Mouse (Mus musculus) hindbrain, embryonic 13.5 days (tissue): ENCODE results near the gene Hes6. TPM values are rescaled to one million over a fixed set of nuclear protein-coding genes. Genes with fewer than 3 reads are reported as not detected.
A peak's percentile ranks its signal among the peaks of the same experiment; 100 is the strongest.

Experiments
- ATAC-seq: fragments of 200-750 bp; cut with Nextera tagmentation; 2 replicates; pipeline ENCODE4 v1.8.0; 2017; ENCODE audit warnings: moderate TSS enrichment; ENCODE audit not compliant: low FRiP score
- H3K27ac ChIP-seq: fragments of 300-500 bp; sonication (generic); 2 replicates; pipeline ENCODE4 v1.5.1; 2015; ENCODE audit warnings: inconsistent platforms, mild to moderate bottlenecking, moderate library complexity
- H3K27me3 ChIP-seq: fragments of 300-500 bp; sonication (generic); 2 replicates; pipeline ENCODE4 v1.6.1; 2015; ENCODE audit warnings: mild to moderate bottlenecking, inconsistent platforms
- H3K36me3 ChIP-seq: fragments of 300-500 bp; sonication (generic); 2 replicates; pipeline ENCODE4 v1.6.1; 2015; ENCODE audit warnings: mild to moderate bottlenecking, inconsistent platforms
- H3K4me1 ChIP-seq: fragments of 300-500 bp; sonication (generic); replicated peaks from 2 replicates; pipeline ENCODE4 v1.6.1; 2015; ENCODE audit warnings: inconsistent platforms
- H3K4me2 ChIP-seq: fragments of 300-500 bp; sonication (generic); 2 replicates; pipeline ENCODE4 v1.6.1; 2015; ENCODE audit warnings: inconsistent platforms, mild to moderate bottlenecking, moderate library complexity
- H3K4me3 ChIP-seq: fragments of 300-500 bp; sonication (generic); 2 replicates; pipeline ENCODE4 v1.5.1; 2015; ENCODE audit warnings: mild to moderate bottlenecking, inconsistent platforms
- H3K9ac ChIP-seq: fragments of 300-500 bp; sonication (generic); 2 replicates; pipeline ENCODE4 v1.6.1; 2015; ENCODE audit warnings: mild to moderate bottlenecking, inconsistent platforms
- H3K9me3 ChIP-seq: fragments of 300-500 bp; sonication (generic); 2 replicates; pipeline ENCODE4 v1.6.1; 2016; ENCODE audit warnings: inconsistent platforms
- WGBS: fragments of 180-500 bp; shearing (Covaris S2); methylation state at CpG from one replicate; pipeline ENCODE4 v1.1.7; 2015; 5-methylcytosine and 5-hydroxymethylcytosine counted together
- polyA plus RNA-seq: library from polyadenylated mRNA; unstranded; fragments of >200 nt; fragmentation: Nextera tagmentation; extraction: Ambion mirVana; gene quantifications from 2 replicates; pipeline ENCODE4 v1.2.1, GENCODE M21; 2015

Gene Hes6
- 207 and 235 TPM in 2 replicates for polyA plus RNA-seq

GRCm38 (mm10) chr1:91413898-91414594 lies at the start of gene Hes6:
Gene Hes6, minus strand, starts transcription at chr1:91414038.
- Histone ChIP-seq H3K4me3 (peak within 1 kb of the TSS; percentile 83), H3K9ac (peak within 1 kb of the TSS; percentile 92), H3K36me3 (peaks cover 25% of the 10 kb centered on the region), H3K4me1 (peaks cover 43% of the 10 kb centered on the region), H3K27ac (peak within 1 kb of the TSS; percentile 96), H3K4me2 (peak within 1 kb of the TSS; percentile 95), H3K9me3 (no peaks in the 10 kb centered on the region), H3K27me3 (no peaks in the 10 kb centered on the region)
- ATAC-seq: peak; percentile 58
- WGBS: under 1% methylated on average over 36 of the region's 39 CpGs

GRCm38 (mm10) chr1:91463336-91463995 lies 49.6 kb upstream of the Hes6 start:
- Histone ChIP-seq H3K9ac (no peak overlapping the region), H3K4me1 (peaks cover 14% of the 10 kb centered on the region), H3K9me3 (no peaks in the 10 kb centered on the region), H3K4me2 (no peak overlapping the region), H3K4me3 (no peak overlapping the region), H3K27me3 (0 out of 2 replicates have a peak, but pooled peaks cover 4% of the 10 kb centered on the region), H3K36me3 (no peaks in the 10 kb centered on the region), H3K27ac (no peak overlapping the region)
- WGBS: 94% methylated on average over 13 of the region's 13 CpGs
- no peak for ATAC-seq

DNA sequence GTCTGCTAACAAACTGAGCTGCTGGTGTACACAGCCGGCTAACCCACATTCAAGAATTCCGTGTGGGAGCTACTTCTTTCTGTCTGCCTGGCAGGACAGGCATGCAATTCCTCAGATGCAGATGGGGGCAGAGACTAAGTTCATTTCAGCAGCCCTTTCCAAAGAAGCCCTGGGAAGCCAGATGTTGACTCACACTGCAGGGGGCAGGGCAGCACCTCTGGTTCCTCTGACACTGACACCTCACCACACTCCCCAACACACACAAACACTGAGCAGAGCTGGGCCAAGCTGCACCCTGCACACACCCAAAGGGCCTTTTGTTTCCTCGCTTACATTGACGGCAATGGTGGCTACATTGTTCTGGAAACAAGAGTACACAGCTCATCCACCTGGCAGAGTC lies 46.7 kb upstream of the Hes6 start:
- no peak overlapping the region for H3K27ac ChIP-seq
- peaks cover 43% of the 10 kb centered on the region for H3K4me1 ChIP-seq
- WGBS: 36% methylated on average over 4 of the region's 4 CpGs
- no peak overlapping the region for H3K9ac ChIP-seq
- H3K36me3 ChIP-seq: no peaks in the 10 kb centered on the region
- H3K27me3 ChIP-seq: 0 out of 2 replicates have a peak, but pooled peaks cover 4% of the 10 kb centered on the region
- H3K4me2 ChIP-seq: peak overlapping the region; percentile 80; the same call in 1 of the 2 replicates
- no peak overlapping the region for H3K4me3 ChIP-seq
- no peaks in the 10 kb centered on the region for H3K9me3 ChIP-seq
- no peak for ATAC-seq

DNA sequence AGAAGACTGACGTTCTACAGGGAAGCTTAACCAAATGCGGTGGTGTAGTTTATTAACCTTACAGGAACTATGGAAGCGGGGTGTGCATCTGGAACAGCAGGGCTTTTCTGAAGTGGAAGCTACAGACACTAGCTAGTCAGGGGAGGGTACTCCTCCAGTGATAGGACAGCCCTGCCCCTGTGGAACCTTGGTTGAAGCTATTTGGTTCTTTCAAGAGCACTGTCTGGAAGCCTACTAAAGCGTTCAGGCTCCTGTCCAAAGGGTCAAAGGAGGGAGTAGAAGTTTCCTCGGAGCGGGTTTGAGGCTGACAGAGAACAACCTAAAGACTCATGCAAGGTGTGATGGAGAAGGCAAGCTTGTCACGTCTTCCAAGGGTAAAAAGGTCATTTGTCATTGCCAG lies 46.2 kb upstream of the Hes6 start:
- Histone ChIP-seq H3K9ac (peak overlapping the region; percentile 67; the same call in 1 of the 2 replicates), H3K4me3 (peak overlapping the region; percentile 76), H3K36me3 (no peaks in the 10 kb centered on the region), H3K4me2 (peak overlapping the region; percentile 80), H3K27ac (peak overlapping the region; percentile 82), H3K27me3 (0 out of 2 replicates have a peak, but pooled peaks cover 4% of the 10 kb centered on the region), H3K4me1 (peaks cover 48% of the 10 kb centered on the region), H3K9me3 (no peaks in the 10 kb centered on the region)
- ATAC-seq: no peak
- WGBS: 43% methylated on average over 7 of the region's 7 CpGs

DNA sequence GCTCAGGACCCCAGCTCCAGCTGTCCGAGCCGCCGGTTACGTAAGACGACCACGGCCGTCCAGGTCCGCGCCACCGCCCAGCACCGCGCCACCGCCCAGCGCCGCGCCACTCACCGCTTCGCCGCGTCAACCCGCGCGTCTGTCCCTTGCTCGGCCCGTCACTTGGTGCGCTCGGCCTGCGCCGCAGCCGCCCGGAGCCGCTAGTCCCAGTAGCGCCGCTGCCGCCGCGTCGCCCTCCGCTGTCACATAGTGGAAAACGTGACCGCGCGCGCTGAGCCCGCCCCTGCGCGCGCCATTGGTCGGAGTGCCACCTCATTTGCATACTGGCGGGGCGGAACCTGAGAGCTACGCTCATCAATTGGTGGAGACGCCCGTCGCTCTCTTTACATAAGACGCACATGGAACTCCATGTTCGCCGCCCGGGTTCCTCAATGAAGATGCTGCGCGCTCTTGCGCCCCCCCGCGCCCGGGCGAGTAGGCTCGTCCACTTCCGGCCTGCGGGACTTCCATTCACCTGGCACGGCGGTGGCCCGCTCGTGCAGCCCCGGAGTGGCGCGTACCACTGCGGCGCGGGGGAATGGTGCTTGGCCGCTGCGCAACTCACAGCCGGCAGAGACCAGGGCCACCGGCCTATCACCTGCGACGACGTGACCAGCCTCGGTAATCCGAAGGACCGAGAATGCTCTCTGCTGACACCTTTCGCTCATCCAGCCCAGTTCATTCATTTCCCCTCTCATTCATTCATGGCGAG lies 45.4 kb upstream of the Hes6 start, which contains the start of gene Per2:
Per2 (minus strand) TSS at position 266 of the 751 bp plus-strand sequence.
- Histone ChIP-seq H3K36me3 (no peaks in the 10 kb centered on the region), H3K27me3 (0 out of 2 replicates have a peak, but pooled peaks cover 4% of the 10 kb centered on the region), H3K4me2 (peak within 1 kb of the TSS; percentile 80), H3K27ac (peak within 1 kb of the TSS; percentile 82), H3K9ac (peak within 1 kb of the TSS; percentile 81), H3K4me1 (peaks cover 56% of the 10 kb centered on the region), H3K4me3 (peak within 1 kb of the TSS; percentile 76), H3K9me3 (no peaks in the 10 kb centered on the region)
- peak; percentile 97 for ATAC-seq
- under 1% methylated on average over 91 of the region's 91 CpGs for WGBS

- Histone ChIP-seq H3K27me3 (0 out of 2 replicates have a peak, but pooled peaks cover 4% of the 10 kb centered on the region), H3K4me2 (peak overlapping the region; percentile 80), H3K27ac (peak overlapping the region; percentile 82), H3K4me3 (peak overlapping the region; percentile 76), H3K9me3 (no peaks in the 10 kb centered on the region), H3K36me3 (no peaks in the 10 kb centered on the region), H3K9ac (peak overlapping the region; percentile 81), H3K4me1 (peaks cover 59% of the 10 kb centered on the region)
- peak; percentile 21 for ATAC-seq
- WGBS: 22% methylated on average over 8 of the region's 8 CpGs
These were observed 44.5 kb upstream of the Hes6 start for GRCm38 (mm10) chr1:91458223-91458861.

GRCm38 (mm10) chr1:91457698-91458097 lies 43.9 kb upstream of the Hes6 start:
- WGBS: 61% methylated on average over 5 of the region's 5 CpGs
- ATAC-seq: no peak
- no peaks in the 10 kb centered on the region for H3K36me3 ChIP-seq
- 0 out of 2 replicates have a peak, but pooled peaks cover 4% of the 10 kb centered on the region for H3K27me3 ChIP-seq
- peak overlapping the region; percentile 80 for H3K4me2 ChIP-seq
- H3K4me1 ChIP-seq: peaks cover 59% of the 10 kb centered on the region
- no peaks in the 10 kb centered on the region for H3K9me3 ChIP-seq
- peak overlapping the region; percentile 49 for H3K27ac ChIP-seq
- H3K4me3 ChIP-seq: peak overlapping the region; percentile 76
- H3K9ac ChIP-seq: peak overlapping the region; percentile 81

DNA sequence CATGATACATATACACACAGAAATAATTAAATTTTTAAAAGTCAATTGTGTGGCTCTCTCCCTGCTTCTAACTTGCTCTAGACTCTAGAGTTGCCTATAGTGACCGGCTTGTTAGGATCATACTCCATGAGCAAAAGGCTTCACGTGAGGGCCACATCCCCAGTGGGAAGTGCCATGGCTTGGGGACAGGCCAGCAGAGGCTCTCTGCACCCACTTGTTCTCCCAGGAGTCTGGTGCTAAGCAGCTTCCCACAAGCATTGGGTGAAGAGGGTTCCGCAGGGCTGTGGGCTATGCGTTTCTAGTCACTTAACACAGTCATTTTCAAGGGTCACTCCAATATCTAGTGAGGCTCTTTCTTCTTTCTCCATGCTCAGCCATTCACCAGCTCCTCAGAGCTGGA lies 43.3 kb upstream of the Hes6 start:
- H3K27me3 ChIP-seq: 0 out of 2 replicates have a peak, but pooled peaks cover 4% of the 10 kb centered on the region
- H3K27ac ChIP-seq: no peak overlapping the region
- no peak for ATAC-seq
- H3K4me3 ChIP-seq: no peak overlapping the region
- no peaks in the 10 kb centered on the region for H3K9me3 ChIP-seq
- no peak overlapping the region for H3K9ac ChIP-seq
- no peaks in the 10 kb centered on the region for H3K36me3 ChIP-seq
- peaks cover 60% of the 10 kb centered on the region for H3K4me1 ChIP-seq
- 89% methylated on average over 4 of the region's 4 CpGs for WGBS
- peak overlapping the region; percentile 80; the same call in 1 of the 2 replicates for H3K4me2 ChIP-seq

- Histone ChIP-seq H3K36me3 (no peaks in the 10 kb centered on the region), H3K9ac (peak overlapping the region; percentile 39; the same call in 1 of the 2 replicates), H3K4me1 (peaks cover 65% of the 10 kb centered on the region), H3K27me3 (0 out of 2 replicates have a peak, but pooled peaks cover 4% of the 10 kb centered on the region), H3K9me3 (no peaks in the 10 kb centered on the region), H3K27ac (peak overlapping the region; percentile 60), H3K4me3 (no peak overlapping the region), H3K4me2 (peak overlapping the region; percentile 27)
- 22% methylated on average over 11 of the region's 11 CpGs for WGBS
- ATAC-seq: no peak
These were observed 42.5 kb upstream of the Hes6 start for GRCm38 (mm10) chr1:91456301-91456801.

DNA sequence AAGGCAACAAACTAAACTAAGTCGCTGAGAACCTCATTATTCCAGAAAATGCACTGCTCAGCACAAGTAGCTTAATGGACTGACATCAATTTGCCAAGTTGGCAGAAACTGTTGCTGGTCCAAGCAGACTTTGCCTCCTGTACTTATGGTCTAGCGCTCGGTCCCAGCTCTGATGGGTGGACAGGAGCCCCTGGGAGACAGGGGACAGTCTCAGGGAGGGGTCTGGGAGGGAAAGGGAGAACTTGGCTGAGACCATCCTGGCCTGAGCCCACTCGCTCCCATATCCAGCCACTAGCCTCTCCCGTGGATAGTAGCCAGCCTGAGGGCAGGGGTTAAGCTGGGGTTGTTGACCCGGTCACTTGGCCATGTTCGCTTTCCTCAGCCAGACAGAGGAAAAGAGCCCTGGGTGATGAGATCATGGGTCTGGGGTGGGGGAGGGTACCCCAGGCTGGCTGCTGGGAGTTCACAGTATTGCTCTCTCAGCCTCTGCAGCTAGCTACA lies 41.9 kb upstream of the Hes6 start:
- peak overlapping the region; percentile 39; the same call in 1 of the 2 replicates for H3K9ac ChIP-seq

DNA sequence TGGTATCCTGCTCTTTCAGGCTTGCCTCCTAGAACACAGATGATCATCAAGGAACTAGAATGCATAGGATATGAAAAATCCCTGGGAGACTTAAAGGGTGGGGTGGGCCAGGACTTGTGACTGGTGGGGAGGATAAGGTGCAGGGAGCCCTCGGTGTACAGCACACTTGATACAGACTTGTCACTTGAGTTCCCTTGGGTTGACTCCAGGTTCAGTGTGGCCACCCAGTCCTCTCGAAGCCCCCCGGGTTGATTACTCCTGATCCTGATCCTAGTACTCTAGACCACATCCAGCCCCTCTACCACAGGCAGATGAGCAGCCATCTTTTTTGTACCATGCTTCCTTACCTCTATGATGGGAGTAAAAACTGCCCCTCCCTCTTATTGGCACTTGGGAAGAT lies 41.1 kb upstream of the Hes6 start:
- no peak overlapping the region for H3K4me3 ChIP-seq
- no peaks in the 10 kb centered on the region for H3K9me3 ChIP-seq
- H3K27me3 ChIP-seq: no peaks in the 10 kb centered on the region
- H3K4me2 ChIP-seq: no peak overlapping the region
- WGBS: 90% methylated on average over 3 of the region's 3 CpGs
- no peak for ATAC-seq
- no peak overlapping the region for H3K9ac ChIP-seq
- peak overlapping the region; percentile 60; the same call in 1 of the 2 replicates for H3K27ac ChIP-seq
- peaks cover 59% of the 10 kb centered on the region for H3K4me1 ChIP-seq
- peaks cover 4% of the 10 kb centered on the region for H3K36me3 ChIP-seq

More for the DNA sequence above, 41.9 kb upstream of the Hes6 start:
- ATAC-seq: no peak
- Histone ChIP-seq H3K4me2 (peak overlapping the region; percentile 27), H3K4me1 (peaks cover 65% of the 10 kb centered on the region), H3K27ac (peak overlapping the region; percentile 60), H3K27me3 (0 out of 2 replicates have a peak, but pooled peaks cover 3% of the 10 kb centered on the region), H3K9me3 (no peaks in the 10 kb centered on the region), H3K36me3 (no peaks in the 10 kb centered on the region), H3K4me3 (no peak overlapping the region)
- 39% methylated on average over 7 of the region's 7 CpGs for WGBS
